Mouse (Mus musculus) cerebellum, adult 11-12 months (tissue): Measurements from ENCODE around the gene Kcnj1.

ENCODE experiments used
- DNase-seq: peaks from one replicate; pipeline ENCODE4 v3.0.0; 2022

Kcnj1 gene

DNA sequence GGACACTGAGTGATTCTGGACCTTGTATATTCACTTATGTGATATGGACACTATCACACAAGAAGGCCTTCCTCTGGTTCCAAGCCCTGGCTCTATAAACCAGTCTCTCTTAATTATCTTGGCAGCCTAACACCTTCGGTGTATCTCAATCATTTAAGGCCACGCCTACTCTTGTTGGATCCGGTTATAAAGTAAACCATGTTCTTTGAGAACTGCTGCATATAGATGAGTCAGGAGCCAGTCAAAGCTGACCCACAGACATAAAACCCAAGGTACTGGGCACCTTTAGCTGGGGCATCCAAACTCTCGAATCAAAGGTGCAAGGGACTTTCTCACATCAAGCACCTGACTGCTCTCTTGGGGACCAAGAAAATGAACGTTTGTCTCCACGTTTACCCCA lies at the start of gene Kcnj1:
Kcnj1 (plus strand) TSS at position 292 of the 400 bp plus-strand sequence.
- DNase-seq = no peak

- DNase-seq = no peak
Observed at GRCm38 (mm10) chr9:32323610-32324009, 48.7 kb upstream of the Kcnj1 start.

- no peak for DNase-seq
Observed at GRCm38 (mm10) chr9:32328777-32329176, 43.5 kb upstream of the Kcnj1 start.

- DNase-seq = no peak
Observed at GRCm38 (mm10) chr9:32331162-32331561, 41.1 kb upstream of the Kcnj1 start.

DNA sequence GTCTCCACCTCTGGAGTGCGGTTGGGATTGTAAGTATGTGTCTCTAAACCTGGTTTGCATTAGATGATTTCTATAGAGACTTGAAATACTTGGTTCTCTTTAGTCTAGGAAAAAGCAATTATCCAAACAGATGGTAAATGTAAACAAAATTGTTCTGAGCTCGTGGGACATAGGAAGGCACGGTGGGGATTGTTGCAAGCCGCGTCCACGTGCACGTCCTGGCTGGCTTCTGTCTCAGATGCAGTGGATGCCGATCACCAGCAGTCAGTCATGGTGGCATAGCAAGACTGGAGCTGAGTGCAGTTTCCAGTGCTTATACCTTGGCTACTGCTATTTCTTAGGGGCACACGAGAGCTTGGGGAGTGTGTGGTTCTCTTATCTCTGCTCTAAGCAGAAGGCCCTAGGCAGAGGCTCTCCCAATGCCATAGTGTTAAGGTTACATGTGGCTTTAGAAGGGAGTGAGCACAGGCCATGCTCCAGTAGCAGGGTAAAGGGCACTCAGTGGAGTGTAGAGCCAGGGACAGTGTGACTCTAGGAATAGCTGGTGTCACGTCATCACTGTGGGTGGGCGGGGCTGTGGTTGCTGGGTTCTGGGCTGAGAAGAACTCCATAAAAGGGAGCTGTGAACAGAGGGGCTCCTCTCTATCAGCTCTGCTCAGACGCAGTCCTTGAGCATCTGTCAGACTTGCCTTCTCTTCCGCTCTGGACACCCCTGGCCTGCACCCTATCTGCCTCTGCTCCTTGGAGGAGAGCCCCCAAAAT lies 36.7 kb upstream of the Kcnj1 start:
- DNase-seq = no peak

DNA sequence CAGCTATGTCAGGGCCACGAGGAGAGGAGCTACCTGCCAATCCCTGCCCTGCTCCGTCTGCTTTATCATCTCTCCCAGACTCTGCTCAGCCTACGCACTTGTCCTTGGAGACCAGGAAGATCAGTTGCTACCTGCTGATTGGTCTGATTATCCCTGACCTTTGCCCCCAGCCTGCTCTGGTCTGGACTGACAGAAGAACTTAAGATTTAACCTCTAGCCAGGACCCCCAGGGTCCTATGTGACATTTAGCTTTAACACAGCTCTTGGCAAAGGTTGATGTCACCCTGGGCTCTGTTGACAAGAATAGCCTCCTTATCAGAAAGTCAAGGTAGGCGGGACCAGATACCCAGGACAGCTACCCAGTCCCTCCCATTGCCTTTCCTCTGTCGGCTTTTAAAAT lies 31.5 kb upstream of the Kcnj1 start:
- peak; percentile 47 for DNase-seq

DNA sequence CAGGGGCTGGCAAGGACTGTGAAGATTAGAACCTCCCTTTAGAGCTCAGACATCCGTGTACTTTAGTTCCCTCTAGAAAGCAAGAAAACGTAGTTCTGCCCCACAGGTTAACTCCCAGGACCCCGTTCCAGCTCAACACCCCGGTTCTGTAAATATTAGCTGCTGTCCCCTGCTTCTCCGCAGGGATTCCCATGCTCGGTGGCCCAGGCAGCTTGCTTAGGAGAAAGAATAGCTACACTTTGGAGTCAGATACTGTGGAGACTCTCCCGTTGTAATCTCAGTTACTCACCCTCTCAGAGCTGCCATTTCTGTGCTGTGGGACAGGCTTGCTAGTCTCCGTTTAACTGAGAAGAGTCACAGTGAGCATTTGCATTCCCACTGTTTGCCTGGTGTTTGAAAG lies 29.4 kb upstream of the Kcnj1 start:
- no peak for DNase-seq

DNA sequence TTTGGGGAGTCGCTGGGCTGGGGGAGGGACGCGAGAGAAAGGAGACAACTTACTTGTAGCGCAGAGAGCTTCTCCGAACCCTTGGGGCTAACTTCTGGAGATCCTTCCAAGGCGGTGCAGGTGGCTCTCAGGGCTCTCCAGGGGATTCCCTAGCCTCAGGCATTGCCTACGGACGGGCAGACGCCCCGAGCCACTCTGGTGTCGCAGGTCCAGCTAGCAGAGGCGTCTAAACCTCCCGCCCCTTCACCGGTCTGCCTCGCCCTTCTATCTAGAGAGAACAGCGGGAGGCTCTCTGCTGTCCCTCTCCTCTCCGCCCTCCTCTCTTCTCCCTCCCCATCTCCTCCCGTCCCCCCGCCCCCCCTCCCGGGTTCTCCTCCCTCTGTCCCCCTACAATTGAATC lies 28.2 kb upstream of the Kcnj1 start, which contains the start of gene Kcnj5:
Kcnj5 (minus strand) TSS at position 300 of the 400 bp plus-strand sequence.
- DNase-seq = peak; percentile 33

DNA sequence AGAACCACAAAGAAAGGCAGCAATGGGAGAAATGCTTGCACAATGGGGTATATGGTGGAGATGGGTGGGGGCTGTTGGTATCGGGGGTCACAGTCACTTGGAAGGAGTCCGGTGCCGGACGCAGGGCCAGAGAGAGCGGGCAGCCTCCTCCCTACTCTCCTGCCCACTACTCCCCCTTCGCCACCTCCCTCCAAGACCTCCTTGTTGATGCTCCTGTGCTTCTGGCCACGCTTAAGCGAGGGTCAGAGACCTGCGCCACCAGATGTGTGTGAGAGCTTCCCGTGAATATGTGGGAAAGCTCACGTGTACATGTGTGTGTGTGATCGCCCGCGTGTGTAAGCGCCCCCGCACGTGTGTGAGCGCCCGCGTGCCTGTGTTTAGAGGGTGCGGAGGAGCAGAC lies 27.8 kb upstream of the Kcnj1 start:
- no peak for DNase-seq

GRCm38 (mm10) chr9:32348096-32348495 lies 24.2 kb upstream of the Kcnj1 start:
- no peak for DNase-seq

GRCm38 (mm10) chr9:32349344-32349743 lies 22.9 kb upstream of the Kcnj1 start:
- no peak for DNase-seq

- peak; percentile 42 for DNase-seq
Observed at GRCm38 (mm10) chr9:32350332-32350731, 22.0 kb upstream of the Kcnj1 start.

DNA sequence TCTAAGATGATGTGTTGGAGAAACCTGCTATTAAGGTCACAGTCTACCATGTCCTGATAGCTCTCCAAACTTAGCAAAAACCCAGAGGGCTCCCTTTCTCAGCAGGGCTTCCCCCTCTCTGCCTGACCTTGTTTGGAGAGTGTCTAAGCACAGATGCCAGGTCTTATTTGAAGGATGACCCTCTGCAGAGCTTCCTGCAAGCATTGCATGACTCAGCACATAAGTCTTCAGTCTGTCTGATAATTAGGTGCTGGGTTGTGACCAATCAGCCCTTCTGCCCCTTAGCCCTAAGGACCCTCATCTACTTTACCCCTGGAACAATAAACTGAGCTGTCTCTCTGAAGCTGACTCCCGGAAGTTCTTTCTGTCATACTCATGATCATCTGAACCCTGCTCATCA lies 11.5 kb upstream of the Kcnj1 start:
- no peak for DNase-seq

- no peak for DNase-seq
Observed at GRCm38 (mm10) chr9:32368812-32369211, 3.5 kb upstream of the Kcnj1 start.

- DNase-seq = no peak
Observed at GRCm38 (mm10) chr9:32369388-32369787, 2.9 kb upstream of the Kcnj1 start.

GRCm38 (mm10) chr9:32373656-32374055 lies 1.4 kb downstream of the Kcnj1 start:
- DNase-seq = no peak

GRCm38 (mm10) chr9:32376031-32376430 lies 3.7 kb downstream of the Kcnj1 start:
- no peak for DNase-seq

- DNase-seq = no peak
Observed at GRCm38 (mm10) chr9:32376863-32377590, 4.7 kb downstream of the Kcnj1 start.

DNA sequence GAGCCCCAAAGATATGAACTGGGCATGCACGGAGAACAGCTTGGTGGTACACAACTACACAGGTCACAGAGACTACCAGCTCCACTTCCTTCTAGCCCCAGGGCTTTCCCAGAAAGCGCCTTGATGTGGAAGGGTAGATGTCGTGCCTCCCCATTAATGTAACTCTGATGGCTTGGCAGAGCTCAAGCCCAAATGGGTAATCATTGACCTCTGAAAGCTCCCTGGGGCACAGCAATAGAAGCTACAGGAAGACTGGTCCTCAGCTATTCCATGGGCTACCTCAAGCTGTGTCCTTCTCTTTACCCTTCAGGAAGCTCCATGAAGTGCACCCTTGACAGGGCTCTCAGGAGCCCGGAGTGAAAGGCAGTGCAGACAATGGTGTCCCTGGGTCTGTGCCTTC lies 12.6 kb downstream of the Kcnj1 start:
- no peak for DNase-seq

GRCm38 (mm10) chr9:32388120-32388519 lies 15.8 kb downstream of the Kcnj1 start:
- DNase-seq = no peak

DNA sequence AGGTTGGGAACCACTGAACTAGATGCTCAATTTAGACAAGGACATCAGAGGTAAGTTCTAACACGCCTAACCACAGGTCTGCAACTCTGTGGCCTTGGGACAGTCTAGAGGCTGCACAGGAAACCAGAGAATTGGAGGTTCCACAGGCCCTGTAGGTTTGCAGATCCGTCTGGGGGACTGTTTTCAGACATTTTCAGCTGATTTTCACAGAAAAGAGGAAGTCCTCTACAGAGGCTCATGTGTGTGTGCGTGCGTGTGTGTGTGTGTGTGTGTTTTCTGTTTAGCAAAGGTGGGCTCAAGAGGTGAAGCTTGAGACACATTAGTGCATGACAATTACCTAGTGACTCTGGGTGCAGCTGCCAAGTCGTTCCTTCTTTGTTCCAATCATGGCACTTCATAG lies 18.8 kb downstream of the Kcnj1 start:
- DNase-seq = no peak

DNA sequence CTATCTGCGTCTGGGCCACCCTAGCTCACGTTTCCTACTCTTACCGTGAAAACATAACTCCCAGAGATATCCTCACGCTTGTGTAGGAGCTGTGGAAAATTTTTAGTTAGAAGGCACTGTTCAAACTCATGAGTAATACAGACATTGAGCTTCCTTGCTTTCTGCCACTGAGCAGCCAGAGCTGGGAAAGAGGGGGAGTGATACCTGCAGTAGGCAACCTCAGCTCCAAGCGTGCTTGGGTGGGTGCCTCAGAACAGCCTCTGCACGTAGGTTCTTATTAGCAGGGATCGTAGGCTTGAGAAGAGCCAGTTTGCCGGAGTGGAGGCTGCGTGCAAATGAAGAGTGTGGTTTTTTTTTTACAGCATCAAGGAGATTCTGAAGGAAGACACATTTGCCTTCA lies 19.4 kb downstream of the Kcnj1 start:
- no peak for DNase-seq

DNA sequence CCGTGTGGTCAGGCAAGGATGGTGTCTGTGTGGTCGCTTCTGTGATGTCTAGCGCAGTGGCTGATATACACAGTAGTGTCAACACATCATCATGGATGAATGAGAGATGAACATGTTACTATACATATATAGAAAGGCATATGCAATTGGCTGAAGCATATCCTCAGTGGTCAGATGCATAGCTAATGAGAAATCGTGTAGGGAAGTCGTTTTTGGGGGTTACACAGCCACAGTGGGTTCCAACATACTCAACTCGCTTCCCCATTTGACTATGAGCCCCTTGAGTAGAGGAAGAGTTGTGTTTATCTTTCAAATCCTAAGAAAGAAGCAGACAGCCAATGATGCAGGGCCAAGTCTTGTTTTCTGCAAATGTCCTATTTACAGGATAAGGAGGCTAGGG lies 20.4 kb downstream of the Kcnj1 start:
- DNase-seq = no peak

- no peak for DNase-seq
Observed at GRCm38 (mm10) chr9:32394761-32395161, 22.5 kb downstream of the Kcnj1 start.
